Mouse (Mus musculus): ENCODE measurements around the gene Hipk1. TPM values are rescaled to one million over a fixed set of nuclear protein-coding genes. Genes with fewer than 3 reads are reported as not detected.

Gene Hipk1
- total RNA-seq, 1 experiment from 2014 or later: 113 TPM

GRCm38 (mm10) chr3:103766789-103767188 lies 24.6 kb downstream of the Hipk1 start:
- ATAC-seq (replicated peaks; ENCODE audit: insufficient number of reproducible peaks, low FRiP score, low TSS enrichment, poor library complexity, severe bottlenecking): no peak

- ATAC-seq (replicated peaks; ENCODE audit: insufficient number of reproducible peaks, low FRiP score, low TSS enrichment, poor library complexity, severe bottlenecking): no peak
Measured at GRCm38 (mm10) chr3:103759261-103759970, 31.9 kb downstream of the Hipk1 start.

GRCm38 (mm10) chr3:103758456-103758855 lies 32.9 kb downstream of the Hipk1 start:
- no peak for ATAC-seq (replicated peaks; ENCODE audit: insufficient number of reproducible peaks, low FRiP score, low TSS enrichment, poor library complexity, severe bottlenecking)

GRCm38 (mm10) chr3:103756920-103757319 lies 34.4 kb downstream of the Hipk1 start:
- ATAC-seq (replicated peaks; ENCODE audit: insufficient number of reproducible peaks, low FRiP score, low TSS enrichment, poor library complexity, severe bottlenecking): no peak

GRCm38 (mm10) chr3:103755351-103755750 lies 36.0 kb downstream of the Hipk1 start:
- ATAC-seq (replicated peaks; ENCODE audit: insufficient number of reproducible peaks, low FRiP score, low TSS enrichment, poor library complexity, severe bottlenecking): no peak

- ATAC-seq (replicated peaks; ENCODE audit: insufficient number of reproducible peaks, low FRiP score, low TSS enrichment, poor library complexity, severe bottlenecking): no peak
Measured at GRCm38 (mm10) chr3:103751558-103751957, 39.8 kb downstream of the Hipk1 start.

- ATAC-seq (replicated peaks; ENCODE audit: insufficient number of reproducible peaks, low FRiP score, low TSS enrichment, poor library complexity, severe bottlenecking): no peak
Measured at GRCm38 (mm10) chr3:103746711-103747110, 44.7 kb downstream of the Hipk1 start.

- ATAC-seq (replicated peaks; ENCODE audit: insufficient number of reproducible peaks, low FRiP score, low TSS enrichment, poor library complexity, severe bottlenecking): no peak
Measured at GRCm38 (mm10) chr3:103745001-103745770, 46.2 kb downstream of the Hipk1 start.

- no peak for ATAC-seq (replicated peaks; ENCODE audit: insufficient number of reproducible peaks, low FRiP score, low TSS enrichment, poor library complexity, severe bottlenecking)
Measured at GRCm38 (mm10) chr3:103743208-103743607, 48.2 kb downstream of the Hipk1 start.

- ATAC-seq (replicated peaks; ENCODE audit: insufficient number of reproducible peaks, low FRiP score, low TSS enrichment, poor library complexity, severe bottlenecking): no peak
Measured at GRCm38 (mm10) chr3:103740342-103740741, 51.0 kb downstream of the Hipk1 start.

- no peak for ATAC-seq (replicated peaks; ENCODE audit: insufficient number of reproducible peaks, low FRiP score, low TSS enrichment, poor library complexity, severe bottlenecking)
Measured at GRCm38 (mm10) chr3:103739329-103739728, 52.0 kb downstream of the Hipk1 start, which contains the start of gene Gm10964. Gene Gm10964, plus strand, starts transcription at chr3:103739366.

- ATAC-seq (replicated peaks; ENCODE audit: insufficient number of reproducible peaks, low FRiP score, low TSS enrichment, poor library complexity, severe bottlenecking): peak; percentile 54; the same call in 1 of the 2 replicates
Measured at GRCm38 (mm10) chr3:103737778-103738571, 53.4 kb downstream of the Hipk1 start, which contains the start of gene Olfml3. Gene Olfml3, minus strand, starts transcription at chr3:103738001.

- ATAC-seq (replicated peaks; ENCODE audit: insufficient number of reproducible peaks, low FRiP score, low TSS enrichment, poor library complexity, severe bottlenecking): no peak
Measured at GRCm38 (mm10) chr3:103737061-103737754, 54.2 kb downstream of the Hipk1 start.

- no peak for ATAC-seq (replicated peaks; ENCODE audit: insufficient number of reproducible peaks, low FRiP score, low TSS enrichment, poor library complexity, severe bottlenecking)
Measured at GRCm38 (mm10) chr3:103735776-103736600, 55.4 kb downstream of the Hipk1 start.

- ATAC-seq (replicated peaks; ENCODE audit: insufficient number of reproducible peaks, low FRiP score, low TSS enrichment, poor library complexity, severe bottlenecking): no peak
Measured at GRCm38 (mm10) chr3:103734696-103735519, 56.5 kb downstream of the Hipk1 start.

- ATAC-seq (replicated peaks; ENCODE audit: insufficient number of reproducible peaks, low FRiP score, low TSS enrichment, poor library complexity, severe bottlenecking): no peak
Measured at GRCm38 (mm10) chr3:103733799-103734695, 57.3 kb downstream of the Hipk1 start.
